Mouse (Mus musculus): ENCODE results near the gene Sdhc.

- TF ChIP-seq CTCF (IDR thresholded peaks at IDR 0.05; ENCODE audit: low read depth, low read length) (no peak), GATA2 (IDR thresholded peaks at IDR 0.05; ENCODE audit: borderline replicate concordance, low read depth, low read length) (no peak), POLR2AphosphoS5 (IDR thresholded peaks at IDR 0.05; ENCODE audit: insufficient replicate concordance, low read depth, low read length) (no peak), GATA1 (IDR thresholded peaks at IDR 0.05; ENCODE audit: borderline replicate concordance, low read length) (no peak)
Observed at GRCm38 (mm10) chr1:171113873-171114299, 36.5 kb downstream of the Sdhc start, which contains the start of gene Cfap126.

Data from G1E (cell line).